Mouse (Mus musculus): ENCODE data around the gene Rnf130.

DNA sequence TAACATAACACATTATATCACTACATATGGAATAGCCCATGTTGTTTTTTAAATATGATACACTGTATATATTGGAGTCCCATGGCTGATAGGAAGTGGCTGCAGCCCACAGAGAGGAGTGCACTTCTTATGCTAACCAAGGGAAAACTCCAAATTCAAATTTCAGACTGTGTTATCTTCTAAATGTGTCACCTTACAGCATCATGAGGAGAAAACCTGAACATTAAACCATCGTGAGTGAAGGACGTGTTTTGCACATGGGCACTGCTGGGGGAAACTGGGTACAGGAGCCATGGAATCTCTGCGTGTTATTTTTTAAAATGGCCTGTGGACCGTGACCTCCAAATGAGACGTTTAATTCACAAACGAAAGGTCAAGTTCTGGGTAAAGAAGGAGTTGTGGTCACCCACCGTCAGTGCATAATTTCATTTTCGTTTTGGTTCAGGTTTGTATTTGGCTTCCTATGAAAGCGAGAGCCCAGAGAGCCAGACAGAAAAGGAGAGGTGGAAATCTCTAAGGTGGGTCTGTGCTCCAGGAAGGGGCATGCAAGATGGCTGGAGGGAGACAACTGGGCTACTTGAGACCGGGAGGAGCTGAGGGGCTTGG is 47.1 kb upstream of the Rnf130 start:
- TF ChIP-seq CTCF (IDR thresholded peaks at IDR 0.05; ENCODE audit: low read depth) (no peak), EP300 (IDR thresholded peaks at IDR 0.05; ENCODE audit: low read depth) (no peak)
